Mouse (Mus musculus): ENCODE measurements around the gene Enc1. TPM values are rescaled to one million over a fixed set of nuclear protein-coding genes. Genes with fewer than 3 reads are reported as not detected.
A peak's percentile ranks its signal among the peaks of the same experiment; 100 is the strongest.

Enc1 gene
- polyA plus RNA-seq, 1 experiment from 2014 or later, result 89.5 TPM

DNA sequence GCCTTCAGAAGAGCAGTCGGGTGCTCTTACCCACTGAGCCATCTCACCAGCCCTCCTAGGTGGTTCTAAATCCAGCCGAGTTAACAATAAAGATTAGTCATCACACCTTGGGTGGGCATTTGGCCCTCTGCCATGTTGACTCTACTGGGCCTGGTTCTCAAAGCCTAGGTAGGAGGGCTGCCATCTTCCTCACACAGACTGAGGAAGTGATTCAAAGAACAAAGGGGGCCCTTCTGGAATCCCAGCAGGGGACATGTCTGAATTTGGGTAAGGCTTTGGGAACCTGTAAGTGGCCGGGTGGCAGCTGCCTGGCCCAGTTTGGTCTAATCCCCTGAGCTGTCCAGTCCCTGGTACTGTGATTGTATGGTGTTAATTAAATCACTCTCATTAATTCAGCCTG, 3.2 kb upstream of the Enc1 start:
- H3K36me3 ChIP-seq (ENCODE audit: control insufficient read depth, insufficient read depth, low read length), result no peaks in the 10 kb centered on the region
- H3K27me3 ChIP-seq (replicated peaks; ENCODE audit: control insufficient read depth, insufficient read depth, low read length), result no peaks in the 10 kb centered on the region
- peak overlapping the region; percentile 56 for H3K27ac ChIP-seq (ENCODE audit: low read depth, low read length)
- no peak overlapping the region for H3K9ac ChIP-seq (ENCODE audit: low read length)
- H3K4me3 ChIP-seq (ENCODE audit: low read depth, low read length), result no peak overlapping the region
- DNase-seq (ENCODE audit: low spot score) (peak; percentile 93), ATAC-seq (peak; percentile 28)
- H3K4me1 ChIP-seq (ENCODE audit: control insufficient read depth, insufficient read depth, low read length), result peaks cover 23% of the 10 kb centered on the region
- H3K9me3 ChIP-seq (replicated peaks; ENCODE audit: control insufficient read depth, low read length), result no peaks in the 10 kb centered on the region
- no peak overlapping the region for H3K4me2 ChIP-seq (ENCODE audit: low read length)
- 5% methylated on average over 3 of the region's 3 CpGs for WGBS

DNA sequence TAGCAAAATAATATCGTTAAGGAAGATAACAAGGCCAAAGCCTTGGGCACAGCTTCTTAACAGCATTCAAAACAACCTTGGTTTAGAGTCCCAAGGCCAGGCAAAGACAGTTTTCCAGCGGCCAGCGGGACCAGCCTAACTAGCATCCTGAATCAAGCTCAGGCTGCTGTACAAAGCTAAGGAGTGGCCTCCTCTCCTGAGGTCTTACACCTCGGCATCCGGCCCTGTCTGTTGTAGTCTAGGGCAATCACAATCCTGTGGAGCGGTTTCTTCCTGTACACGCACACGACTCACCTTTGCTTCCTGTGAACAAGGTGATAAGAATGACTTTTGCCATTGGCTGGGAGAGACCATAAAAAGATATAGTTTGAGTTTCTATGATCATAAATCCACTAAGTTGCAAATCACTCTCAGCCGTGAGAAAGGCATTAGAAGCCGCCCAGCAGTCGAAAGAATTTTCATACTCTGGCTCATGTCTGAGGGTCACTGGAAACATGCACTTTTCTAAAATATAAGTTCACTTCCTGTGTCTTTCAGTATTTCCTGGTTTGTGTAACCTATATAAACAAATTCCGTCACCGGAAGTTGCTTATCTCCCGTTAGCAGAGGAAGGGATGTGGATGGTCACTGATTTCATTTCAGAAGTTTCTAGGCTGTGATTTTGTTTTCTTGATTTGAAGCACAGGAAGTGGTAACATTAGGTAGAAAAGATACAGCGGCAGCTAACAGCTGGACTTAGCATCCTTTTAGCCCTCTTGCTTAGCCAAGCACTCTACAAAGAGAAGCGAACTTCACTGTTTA, 2.5 kb upstream of the Enc1 start:
- peak overlapping the region; percentile 10; the same call in 1 of the 2 replicates for H3K9ac ChIP-seq (ENCODE audit: low read length)
- H3K27ac ChIP-seq (ENCODE audit: low read depth, low read length), result peak overlapping the region; percentile 56; the same call in 1 of the 2 replicates
- no peak overlapping the region for H3K4me2 ChIP-seq (ENCODE audit: low read length)
- ATAC-seq (no peak), DNase-seq (ENCODE audit: low spot score) (no peak)
- H3K4me3 ChIP-seq (ENCODE audit: low read depth, low read length), result no peak overlapping the region
- H3K36me3 ChIP-seq (ENCODE audit: control insufficient read depth, insufficient read depth, low read length), result no peaks in the 10 kb centered on the region
- no peaks in the 10 kb centered on the region for H3K27me3 ChIP-seq (replicated peaks; ENCODE audit: control insufficient read depth, insufficient read depth, low read length)
- peaks cover 23% of the 10 kb centered on the region for H3K4me1 ChIP-seq (ENCODE audit: control insufficient read depth, insufficient read depth, low read length)
- 39% methylated on average over 16 of the region's 16 CpGs for WGBS
- H3K9me3 ChIP-seq (replicated peaks; ENCODE audit: control insufficient read depth, low read length), result no peaks in the 10 kb centered on the region

DNA sequence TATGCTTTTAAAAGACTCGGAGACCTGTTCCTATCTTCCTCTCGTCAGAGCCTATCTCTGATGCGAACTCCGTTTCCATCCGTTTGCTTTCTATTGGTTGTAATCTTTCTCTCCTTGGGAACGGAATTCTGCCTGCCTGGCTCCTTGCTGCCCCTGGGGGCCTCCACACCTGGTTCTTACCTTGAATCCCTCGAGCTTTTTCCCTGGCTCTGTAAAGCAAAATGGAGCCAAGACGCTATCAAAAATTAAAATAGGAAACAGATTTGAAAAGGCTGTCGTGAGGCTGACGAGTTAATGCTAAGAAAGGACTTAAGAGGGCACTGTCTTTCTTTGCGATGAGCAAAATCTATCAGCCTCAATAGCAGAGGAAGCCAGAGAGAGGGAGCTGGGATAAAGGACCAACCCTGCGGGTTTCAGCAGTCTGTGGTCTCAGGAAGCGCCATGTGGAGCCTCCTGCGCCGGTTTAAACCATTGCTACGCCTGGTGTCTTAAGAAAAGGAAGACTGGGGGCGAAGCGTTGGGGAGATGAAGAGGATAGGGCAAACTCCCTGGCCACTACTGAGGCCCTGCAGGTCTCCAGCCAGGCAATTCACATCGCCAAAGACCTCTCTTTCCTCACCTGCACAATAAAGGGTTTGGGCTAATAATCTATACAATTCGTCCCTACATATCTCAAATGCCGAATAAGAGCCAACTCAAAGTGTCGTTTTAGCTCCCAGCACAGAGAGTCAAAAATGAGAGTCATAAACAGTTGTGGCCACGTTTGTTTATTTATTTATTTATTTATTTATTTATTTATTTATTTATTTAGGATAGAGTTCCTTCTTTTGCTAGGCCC, 1.3 kb upstream of the Enc1 start:
- Histone ChIP-seq H3K4me1 (ENCODE audit: control insufficient read depth, insufficient read depth, low read length) (peaks cover 24% of the 10 kb centered on the region), H3K9me3 (replicated peaks; ENCODE audit: control insufficient read depth, low read length) (no peaks in the 10 kb centered on the region), H3K9ac (ENCODE audit: low read length) (peak overlapping the region; percentile 98), H3K4me3 (ENCODE audit: low read depth, low read length) (no peak overlapping the region), H3K27ac (ENCODE audit: low read depth, low read length) (peak overlapping the region; percentile 100), H3K4me2 (ENCODE audit: low read length) (peak overlapping the region; percentile 96), H3K27me3 (replicated peaks; ENCODE audit: control insufficient read depth, insufficient read depth, low read length) (no peaks in the 10 kb centered on the region), H3K36me3 (ENCODE audit: control insufficient read depth, insufficient read depth, low read length) (no peaks in the 10 kb centered on the region; the same call in 1 of the 2 replicates)
- WGBS, result 7% methylated on average over 23 of the region's 23 CpGs
- ATAC-seq, result peak; percentile 24; the same call in 1 of the 2 replicates
- peak; percentile 93 for DNase-seq (ENCODE audit: low spot score)

DNA sequence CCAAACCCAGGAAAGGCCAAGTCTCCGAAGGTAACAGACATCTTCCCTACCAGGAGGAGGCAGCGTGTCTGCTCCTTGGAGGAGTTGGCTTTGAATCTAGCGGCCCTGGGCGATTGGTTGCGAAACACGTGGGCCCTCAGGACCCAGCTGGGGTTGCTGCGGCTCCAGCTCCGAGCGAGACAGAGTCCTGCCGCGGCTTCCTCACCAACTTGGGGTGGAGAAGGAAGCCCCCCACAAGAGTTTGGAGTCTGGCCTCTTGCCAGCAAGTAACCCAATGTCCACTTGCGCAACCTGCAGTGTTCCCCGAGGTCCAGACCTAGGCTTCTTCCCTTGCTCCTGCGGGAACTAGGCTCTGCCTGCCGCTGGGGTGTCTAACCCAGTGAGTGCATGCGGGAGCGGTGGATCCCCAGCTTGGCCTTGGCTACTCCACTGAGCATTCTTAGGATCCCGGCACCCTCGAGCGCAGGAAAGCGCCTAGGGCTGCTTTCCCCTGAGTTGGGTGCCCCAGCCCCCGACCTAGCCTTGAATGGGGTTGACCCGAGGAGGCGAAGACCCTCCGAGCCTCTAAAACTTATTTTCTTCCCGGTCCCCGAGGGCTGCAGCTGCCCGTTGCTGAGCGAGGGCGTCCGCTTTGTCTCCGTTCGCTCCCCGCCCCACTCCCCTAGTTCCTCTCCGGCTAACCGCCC, 483 bp upstream of the Enc1 start:
- DNase-seq (ENCODE audit: low spot score) (peak; percentile 93), ATAC-seq (peak; percentile 56)
- peak overlapping the region; percentile 98 for H3K9ac ChIP-seq (ENCODE audit: low read length)
- peak overlapping the region; percentile 100 for H3K27ac ChIP-seq (ENCODE audit: low read depth, low read length)
- peaks cover 32% of the 10 kb centered on the region for H3K4me1 ChIP-seq (ENCODE audit: control insufficient read depth, insufficient read depth, low read length)
- WGBS, result 0% methylated on average over 35 of the region's 36 CpGs
- no peaks in the 10 kb centered on the region for H3K9me3 ChIP-seq (replicated peaks; ENCODE audit: control insufficient read depth, low read length)
- H3K27me3 ChIP-seq (replicated peaks; ENCODE audit: control insufficient read depth, insufficient read depth, low read length), result no peaks in the 10 kb centered on the region
- H3K4me3 ChIP-seq (ENCODE audit: low read depth, low read length), result peak overlapping the region; percentile 94
- peak overlapping the region; percentile 96 for H3K4me2 ChIP-seq (ENCODE audit: low read length)
- peaks cover 6% of the 10 kb centered on the region for H3K36me3 ChIP-seq (ENCODE audit: control insufficient read depth, insufficient read depth, low read length)

DNA sequence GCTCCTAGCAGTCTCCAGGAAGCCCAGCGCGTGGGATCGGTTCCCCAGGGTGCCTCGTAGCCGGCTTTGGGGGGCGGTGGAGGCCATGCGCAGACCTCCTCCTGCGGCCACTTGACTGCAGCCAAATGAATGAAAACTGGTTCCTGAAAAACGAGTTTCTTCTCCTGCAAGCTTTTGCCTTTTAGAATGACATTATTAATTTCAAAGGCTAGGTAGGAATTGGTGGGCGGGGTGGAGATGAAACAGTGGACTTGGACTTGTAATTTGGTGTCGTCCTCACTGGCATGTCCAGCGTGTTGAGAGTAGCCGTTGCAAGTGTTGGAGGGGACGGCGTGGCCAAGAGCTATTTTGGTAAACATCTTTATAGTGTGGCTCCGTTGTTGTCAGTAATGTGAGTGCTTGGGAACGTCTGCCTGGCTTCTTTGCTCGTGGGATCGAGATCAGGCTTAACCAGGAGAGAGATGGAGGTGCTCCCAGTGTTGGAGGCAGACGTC, 929 bp downstream of the Enc1 start:
- no peaks in the 10 kb centered on the region for H3K27me3 ChIP-seq (replicated peaks; ENCODE audit: control insufficient read depth, insufficient read depth, low read length)
- peak overlapping the region; percentile 98 for H3K9ac ChIP-seq (ENCODE audit: low read length)
- peak overlapping the region; percentile 100 for H3K27ac ChIP-seq (ENCODE audit: low read depth, low read length)
- peaks cover 20% of the 10 kb centered on the region for H3K36me3 ChIP-seq (ENCODE audit: control insufficient read depth, insufficient read depth, low read length)
- peaks cover 42% of the 10 kb centered on the region for H3K4me1 ChIP-seq (ENCODE audit: control insufficient read depth, insufficient read depth, low read length)
- H3K9me3 ChIP-seq (replicated peaks; ENCODE audit: control insufficient read depth, low read length), result no peaks in the 10 kb centered on the region
- DNase-seq (ENCODE audit: low spot score) (peak; percentile 33), ATAC-seq (no peak)
- peak overlapping the region; percentile 94 for H3K4me3 ChIP-seq (ENCODE audit: low read depth, low read length)
- under 1% methylated on average over 20 of the region's 20 CpGs for WGBS
- H3K4me2 ChIP-seq (ENCODE audit: low read length), result peak overlapping the region; percentile 96

DNA sequence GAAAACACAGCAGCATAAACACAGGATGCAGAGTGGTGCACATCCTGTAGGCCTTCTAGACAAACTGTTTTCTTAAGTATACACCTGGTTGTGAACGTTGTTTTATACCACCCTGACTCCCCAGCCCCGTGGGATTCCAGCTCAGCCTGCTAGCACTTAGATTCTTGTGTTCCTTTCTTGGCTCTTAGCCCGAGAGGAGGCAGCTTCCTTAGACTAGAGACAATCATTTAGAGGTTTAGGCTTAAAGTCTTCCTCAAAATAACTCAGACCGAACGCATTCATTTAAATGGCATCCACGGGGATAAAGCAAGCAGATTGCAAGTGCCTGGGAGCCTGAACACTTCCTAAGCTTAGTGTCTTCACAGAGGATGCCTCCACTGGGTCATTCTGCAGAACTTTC, 1.8 kb downstream of the Enc1 start:
- H3K4me2 ChIP-seq (ENCODE audit: low read length), result peak overlapping the region; percentile 96
- peak overlapping the region; percentile 100 for H3K27ac ChIP-seq (ENCODE audit: low read depth, low read length)
- DNase-seq (ENCODE audit: low spot score), result peak; percentile 77
- no peaks in the 10 kb centered on the region for H3K27me3 ChIP-seq (replicated peaks; ENCODE audit: control insufficient read depth, insufficient read depth, low read length)
- H3K4me3 ChIP-seq (ENCODE audit: low read depth, low read length), result peak overlapping the region; percentile 94
- WGBS, result under 1% methylated on average over 6 of the region's 6 CpGs
- H3K4me1 ChIP-seq (ENCODE audit: control insufficient read depth, insufficient read depth, low read length), result peaks cover 51% of the 10 kb centered on the region
- peak overlapping the region; percentile 98 for H3K9ac ChIP-seq (ENCODE audit: low read length)
- no peak for ATAC-seq
- peaks cover 29% of the 10 kb centered on the region for H3K36me3 ChIP-seq (ENCODE audit: control insufficient read depth, insufficient read depth, low read length)
- no peaks in the 10 kb centered on the region for H3K9me3 ChIP-seq (replicated peaks; ENCODE audit: control insufficient read depth, low read length)

DNA sequence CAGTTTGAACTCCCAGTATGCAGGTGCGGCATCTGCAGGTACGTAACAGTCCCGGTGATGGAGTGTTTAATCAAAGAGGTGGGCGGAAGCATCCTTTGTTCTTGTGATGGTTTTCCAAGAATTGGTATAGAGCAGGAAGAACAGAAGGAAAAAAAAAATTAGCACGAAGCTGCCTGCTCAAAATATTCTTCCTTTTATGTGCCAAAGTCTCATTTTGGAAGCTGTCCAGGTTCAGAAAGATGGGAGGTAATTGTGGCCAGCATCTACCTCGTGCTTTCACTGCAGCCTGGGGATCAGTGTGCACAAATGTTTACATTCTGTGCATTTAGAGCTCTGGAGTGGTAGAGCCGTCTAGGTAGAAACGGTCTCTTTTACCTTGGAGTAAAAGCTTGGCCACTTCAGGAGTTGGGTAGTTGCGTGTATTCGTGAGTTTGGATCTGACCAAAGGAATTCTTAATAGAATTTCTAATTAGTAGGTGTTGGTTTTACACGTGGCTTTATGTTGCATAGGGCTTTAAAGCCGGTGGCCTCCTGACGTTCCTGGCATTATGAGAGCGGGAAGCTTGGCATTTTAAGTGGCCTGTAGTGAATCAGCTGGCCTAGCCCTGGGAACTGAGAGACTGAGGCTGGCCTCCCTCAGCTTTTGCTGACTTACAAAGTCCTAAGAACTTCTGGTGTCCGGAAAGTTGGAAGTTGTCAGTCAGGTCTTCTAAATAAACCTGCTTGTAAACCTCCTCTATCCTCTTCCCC, 3.2 kb downstream of the Enc1 start:
- Histone ChIP-seq H3K27ac (ENCODE audit: low read depth, low read length) (peak overlapping the region; percentile 100), H3K36me3 (ENCODE audit: control insufficient read depth, insufficient read depth, low read length) (peaks cover 43% of the 10 kb centered on the region), H3K4me1 (ENCODE audit: control insufficient read depth, insufficient read depth, low read length) (peaks cover 57% of the 10 kb centered on the region), H3K9me3 (replicated peaks; ENCODE audit: control insufficient read depth, low read length) (no peaks in the 10 kb centered on the region), H3K4me3 (ENCODE audit: low read depth, low read length) (peak overlapping the region; percentile 94), H3K9ac (ENCODE audit: low read length) (peak overlapping the region; percentile 98), H3K4me2 (ENCODE audit: low read length) (peak overlapping the region; percentile 96), H3K27me3 (replicated peaks; ENCODE audit: control insufficient read depth, insufficient read depth, low read length) (no peaks in the 10 kb centered on the region)
- DNase-seq (ENCODE audit: low spot score) (peak; percentile 66), ATAC-seq (no peak)
- 4% methylated on average over 15 of the region's 15 CpGs for WGBS

DNA sequence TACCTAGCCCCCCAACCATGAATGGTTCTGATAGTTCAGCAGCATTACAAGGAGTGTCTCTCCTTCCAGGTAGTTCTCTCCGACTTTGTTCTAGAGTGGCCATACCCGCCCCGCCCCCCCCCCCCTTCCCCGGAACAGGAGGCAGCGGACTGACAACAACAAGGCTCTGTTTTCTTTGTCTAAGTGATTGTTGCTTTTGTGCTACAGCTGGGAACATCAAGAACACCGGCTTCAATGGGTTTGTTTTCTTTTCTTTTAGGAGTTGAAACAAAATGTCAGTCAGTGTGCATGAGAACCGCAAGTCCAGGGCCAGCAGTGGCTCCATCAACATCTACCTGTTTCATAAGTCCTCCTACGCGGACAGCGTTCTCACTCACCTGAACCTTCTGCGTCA, 3.8 kb downstream of the Enc1 start:
- peaks cover 57% of the 10 kb centered on the region for H3K4me1 ChIP-seq (ENCODE audit: control insufficient read depth, insufficient read depth, low read length)
- H3K4me3 ChIP-seq (ENCODE audit: low read depth, low read length), result peak overlapping the region; percentile 94
- ATAC-seq (no peak), DNase-seq (ENCODE audit: low spot score) (no peak)
- peak overlapping the region; percentile 96 for H3K4me2 ChIP-seq (ENCODE audit: low read length)
- H3K9ac ChIP-seq (ENCODE audit: low read length), result peak overlapping the region; percentile 98
- WGBS, result 33% methylated on average over 11 of the region's 11 CpGs
- H3K27me3 ChIP-seq (replicated peaks; ENCODE audit: control insufficient read depth, insufficient read depth, low read length), result no peaks in the 10 kb centered on the region
- H3K27ac ChIP-seq (ENCODE audit: low read depth, low read length), result peak overlapping the region; percentile 100; the same call in 1 of the 2 replicates
- peaks cover 49% of the 10 kb centered on the region for H3K36me3 ChIP-seq (ENCODE audit: control insufficient read depth, insufficient read depth, low read length)
- no peaks in the 10 kb centered on the region for H3K9me3 ChIP-seq (replicated peaks; ENCODE audit: control insufficient read depth, low read length)
